Mouse (Mus musculus): ENCODE measurements around the gene Zzz3. TPM values are rescaled to one million over a fixed set of nuclear protein-coding genes. Genes with fewer than 3 reads are reported as not detected.

Zzz3 gene
- polyA plus RNA-seq, 1 experiment, result 13.3 TPM

DNA sequence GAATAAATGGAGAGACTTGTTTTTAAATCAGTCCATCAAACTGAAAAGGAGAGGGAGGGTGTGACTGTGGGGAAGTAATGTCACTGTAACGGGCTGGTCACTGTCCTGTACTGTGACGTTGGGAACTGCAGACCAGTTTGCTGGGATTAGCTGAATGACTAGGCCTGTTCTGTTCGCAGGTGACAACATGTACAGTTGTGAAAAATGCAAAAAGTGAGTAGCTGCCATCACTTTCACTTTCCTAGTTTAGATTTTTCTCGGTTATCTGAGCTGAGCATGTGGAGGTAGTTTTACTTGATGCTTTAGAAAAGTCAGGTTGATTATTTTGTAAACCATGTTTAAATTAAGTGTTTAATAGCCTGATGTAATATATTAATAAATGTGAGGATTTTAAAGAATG, 19.2 kb upstream of the Zzz3 start:
- 77% methylated on average over 4 of the region's 4 CpGs for WGBS
- Histone ChIP-seq H3K4me1 (ENCODE audit: control insufficient read depth, insufficient read depth, insufficient read length, low read length) (no peaks in the 10 kb centered on the region), H3K36me3 (ENCODE audit: control insufficient read depth, insufficient read depth, low read length) (peaks cover 57% of the 10 kb centered on the region), H3K4me3 (ENCODE audit: low read depth, low read length) (no peak overlapping the region), H3K27ac (ENCODE audit: insufficient read depth, low read depth, low read length) (no peak overlapping the region), H3K27me3 (ENCODE audit: control insufficient read depth, insufficient read depth, low read length) (no peaks in the 10 kb centered on the region)
- TF ChIP-seq CTCF (IDR thresholded peaks at IDR 0.05; ENCODE audit: extremely low read depth, insufficient read length, insufficient replicate concordance, low read depth, low read length) (no peak), POLR2A (IDR thresholded peaks at IDR 0.05; ENCODE audit: low read depth, low read length) (no peak)

DNA sequence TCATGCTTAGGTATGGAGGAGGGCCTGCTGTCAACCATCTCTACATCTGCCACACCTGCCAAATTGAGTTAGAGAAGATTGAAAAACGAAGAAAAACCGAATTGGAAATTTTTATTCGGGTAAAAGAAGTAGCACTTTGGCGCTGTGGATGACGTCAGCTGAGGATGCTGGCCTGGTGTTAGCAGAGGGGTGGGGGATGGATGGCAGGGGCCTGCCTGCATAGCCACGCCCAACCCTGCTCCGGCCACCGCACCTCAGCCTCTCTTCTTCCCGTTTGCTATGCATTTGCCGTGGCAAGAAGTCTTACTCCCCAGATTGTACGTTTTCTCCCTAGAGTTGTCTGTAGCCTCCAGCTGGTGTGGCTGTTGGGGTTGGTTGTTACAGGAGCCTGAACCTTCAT, 11.2 kb upstream of the Zzz3 start:
- WGBS, result 80% methylated on average over 11 of the region's 11 CpGs
- peaks cover 52% of the 10 kb centered on the region for H3K36me3 ChIP-seq (ENCODE audit: control insufficient read depth, insufficient read depth, low read length)

DNA sequence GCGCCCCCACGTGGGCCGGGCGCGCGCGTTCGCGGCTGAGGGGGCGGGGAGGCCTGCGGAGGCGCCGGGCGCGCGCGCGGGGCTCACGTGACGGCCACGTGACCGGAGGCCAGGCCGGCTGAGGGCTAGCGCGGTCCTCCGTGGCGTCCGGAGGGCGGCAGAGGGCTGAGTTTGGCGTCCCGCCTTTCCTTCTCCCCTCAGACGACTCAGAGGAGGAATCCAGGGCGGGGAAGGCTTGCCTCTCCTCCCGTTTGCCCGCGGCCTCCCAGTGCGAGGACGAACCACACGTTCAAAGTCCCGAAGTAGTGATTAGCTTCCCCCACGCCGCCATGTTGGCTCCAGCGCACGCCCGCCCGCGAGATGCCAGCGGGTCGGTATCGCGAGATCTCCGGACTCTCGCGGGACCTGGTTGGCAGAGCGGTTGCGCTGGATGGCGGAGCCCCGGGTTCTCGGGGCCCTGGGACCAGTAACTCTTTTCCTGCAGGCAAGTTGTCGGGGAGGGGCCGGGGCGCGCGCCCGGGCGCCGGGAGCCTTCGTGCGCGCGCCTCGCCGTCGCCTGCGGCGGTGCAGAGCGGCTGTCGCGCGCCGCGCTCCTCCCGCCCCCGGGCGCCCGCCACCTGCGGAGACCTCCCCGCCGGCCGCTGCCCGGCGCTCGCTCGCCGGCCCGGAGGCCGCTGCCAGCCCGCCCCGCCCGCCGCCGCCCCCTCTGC, 1.2 kb downstream of the Zzz3 start:
- H3K4me1 ChIP-seq (ENCODE audit: control insufficient read depth, insufficient read depth, insufficient read length, low read length), result peaks cover 5% of the 10 kb centered on the region; the same call in 1 of the 2 replicates
- WGBS, result 1% methylated on average over 101 of the region's 102 CpGs
- TF ChIP-seq POLR2A (IDR thresholded peaks at IDR 0.05; ENCODE audit: low read depth, low read length), result peak; percentile 74
- TF ChIP-seq CTCF (IDR thresholded peaks at IDR 0.05; ENCODE audit: extremely low read depth, insufficient read length, insufficient replicate concordance, low read depth, low read length), result no peak
- peak overlapping the region; percentile 97 for H3K27ac ChIP-seq (ENCODE audit: insufficient read depth, low read depth, low read length)
- H3K4me3 ChIP-seq (ENCODE audit: low read depth, low read length), result peak overlapping the region; percentile 74
- 0 out of 2 replicates have a peak, but pooled peaks cover 2% of the 10 kb centered on the region for H3K36me3 ChIP-seq (ENCODE audit: control insufficient read depth, insufficient read depth, low read length)
- H3K27me3 ChIP-seq (ENCODE audit: control insufficient read depth, insufficient read depth, low read length), result no peaks in the 10 kb centered on the region

More for the DNA sequence above, 11.2 kb upstream of the Zzz3 start:
- H3K27ac ChIP-seq (ENCODE audit: insufficient read depth, low read depth, low read length), result no peak overlapping the region
- H3K4me1 ChIP-seq (ENCODE audit: control insufficient read depth, insufficient read depth, insufficient read length, low read length), result no peaks in the 10 kb centered on the region
- no peak overlapping the region for H3K4me3 ChIP-seq (ENCODE audit: low read depth, low read length)
- no peak for TF ChIP-seq CTCF (IDR thresholded peaks at IDR 0.05; ENCODE audit: extremely low read depth, insufficient read length, insufficient replicate concordance, low read depth, low read length)
- no peak for TF ChIP-seq POLR2A (IDR thresholded peaks at IDR 0.05; ENCODE audit: low read depth, low read length)
- no peaks in the 10 kb centered on the region for H3K27me3 ChIP-seq (ENCODE audit: control insufficient read depth, insufficient read depth, low read length)

DNA sequence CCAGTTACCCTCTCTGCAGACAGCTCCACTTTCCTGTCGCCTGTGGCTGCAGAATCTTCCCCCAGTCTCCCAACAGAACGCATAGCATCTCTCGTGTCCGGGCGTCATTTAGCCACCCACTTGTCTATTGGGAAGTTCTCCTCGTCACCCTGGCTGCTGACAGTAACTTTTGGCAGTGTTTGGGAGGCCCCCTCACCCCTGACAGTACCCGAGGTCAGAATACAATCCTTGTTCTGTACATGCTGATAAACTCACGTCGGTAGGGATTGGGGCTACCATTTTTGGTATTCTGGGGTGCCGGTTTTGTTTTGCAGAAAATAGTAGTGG, 1.7 kb downstream of the Zzz3 start:
- Histone ChIP-seq H3K4me3 (ENCODE audit: low read depth, low read length) (peak overlapping the region; percentile 74), H3K27ac (ENCODE audit: insufficient read depth, low read depth, low read length) (peak overlapping the region; percentile 67), H3K27me3 (ENCODE audit: control insufficient read depth, insufficient read depth, low read length) (no peaks in the 10 kb centered on the region), H3K4me1 (ENCODE audit: control insufficient read depth, insufficient read depth, insufficient read length, low read length) (peaks cover 5% of the 10 kb centered on the region; the same call in 1 of the 2 replicates), H3K36me3 (ENCODE audit: control insufficient read depth, insufficient read depth, low read length) (0 out of 2 replicates have a peak, but pooled peaks cover 1% of the 10 kb centered on the region)
- TF ChIP-seq POLR2A (IDR thresholded peaks at IDR 0.05; ENCODE audit: low read depth, low read length) (no peak), CTCF (IDR thresholded peaks at IDR 0.05; ENCODE audit: extremely low read depth, insufficient read length, insufficient replicate concordance, low read depth, low read length) (no peak)
- 2% methylated on average over 10 of the region's 10 CpGs for WGBS

DNA sequence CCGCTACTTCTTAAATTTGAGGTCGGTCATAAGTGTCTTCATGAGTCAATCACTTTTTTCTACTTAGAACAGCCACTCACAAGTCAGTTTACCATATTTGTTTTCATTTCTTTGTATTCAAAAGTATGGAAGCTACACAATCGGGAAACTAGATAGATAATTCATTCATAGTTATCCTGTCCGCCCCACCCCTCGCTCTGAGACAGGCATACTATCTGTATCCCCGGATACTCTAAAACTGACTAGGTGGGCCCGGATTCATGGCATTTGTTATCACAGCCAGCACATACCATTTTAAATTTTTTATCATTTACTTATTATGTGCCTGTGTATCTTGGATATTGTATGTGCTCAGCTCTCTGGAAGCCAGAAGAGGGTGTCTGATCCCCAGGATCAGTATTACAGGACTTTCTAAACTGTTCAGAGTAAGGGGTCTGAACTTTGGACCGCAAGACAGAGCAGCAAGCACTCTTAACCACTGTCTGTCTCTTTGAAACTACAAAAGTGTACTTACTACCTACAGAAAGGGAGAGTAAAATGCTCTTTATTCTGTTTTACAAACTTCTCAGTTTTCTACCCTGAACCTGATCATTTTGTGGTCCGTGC, 2.2 kb downstream of the Zzz3 start:
- TF ChIP-seq CTCF (IDR thresholded peaks at IDR 0.05; ENCODE audit: extremely low read depth, insufficient read length, insufficient replicate concordance, low read depth, low read length) (no peak), POLR2A (IDR thresholded peaks at IDR 0.05; ENCODE audit: low read depth, low read length) (no peak)
- H3K27me3 ChIP-seq (ENCODE audit: control insufficient read depth, insufficient read depth, low read length), result no peaks in the 10 kb centered on the region
- H3K36me3 ChIP-seq (ENCODE audit: control insufficient read depth, insufficient read depth, low read length), result 0 out of 2 replicates have a peak, but pooled peaks cover 1% of the 10 kb centered on the region
- peak overlapping the region; percentile 67; the same call in 1 of the 2 replicates for H3K27ac ChIP-seq (ENCODE audit: insufficient read depth, low read depth, low read length)
- H3K4me3 ChIP-seq (ENCODE audit: low read depth, low read length), result no peak overlapping the region; the same call in 1 of the 2 replicates
- H3K4me1 ChIP-seq (ENCODE audit: control insufficient read depth, insufficient read depth, insufficient read length, low read length), result peaks cover 5% of the 10 kb centered on the region; the same call in 1 of the 2 replicates
- 15% methylated on average over 9 of the region's 9 CpGs for WGBS

DNA sequence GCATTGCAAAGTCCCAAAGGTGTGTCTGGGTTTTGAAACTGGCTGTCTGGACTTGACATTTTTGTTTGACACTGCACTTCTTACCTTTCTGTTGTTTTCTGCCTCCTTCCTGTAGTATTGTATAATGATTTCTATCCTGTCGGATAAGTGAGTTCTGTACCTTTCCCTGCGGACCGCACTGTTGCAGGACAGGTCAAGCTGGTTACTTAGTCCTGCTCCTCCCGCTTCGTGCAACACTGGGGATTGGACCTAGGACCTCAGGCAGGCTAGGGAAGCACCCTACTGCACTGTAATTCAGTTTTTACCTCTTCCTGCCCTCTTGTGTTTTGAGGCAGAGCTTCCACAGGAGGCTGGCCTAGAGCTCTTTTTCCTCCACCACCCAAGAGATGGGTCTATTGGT, 5.2 kb downstream of the Zzz3 start:
- no peak for TF ChIP-seq POLR2A (IDR thresholded peaks at IDR 0.05; ENCODE audit: low read depth, low read length)
- no peak for TF ChIP-seq CTCF (IDR thresholded peaks at IDR 0.05; ENCODE audit: extremely low read depth, insufficient read length, insufficient replicate concordance, low read depth, low read length)
- no peaks in the 10 kb centered on the region for H3K36me3 ChIP-seq (ENCODE audit: control insufficient read depth, insufficient read depth, low read length)
- no peaks in the 10 kb centered on the region for H3K27me3 ChIP-seq (ENCODE audit: control insufficient read depth, insufficient read depth, low read length)
- no peak overlapping the region; the same call in 1 of the 2 replicates for H3K27ac ChIP-seq (ENCODE audit: insufficient read depth, low read depth, low read length)
- H3K4me1 ChIP-seq (ENCODE audit: control insufficient read depth, insufficient read depth, insufficient read length, low read length), result peaks cover 10% of the 10 kb centered on the region; the same call in 1 of the 2 replicates
- no peak overlapping the region for H3K4me3 ChIP-seq (ENCODE audit: low read depth, low read length)
- WGBS, result 39% methylated on average over 5 of the region's 5 CpGs

DNA sequence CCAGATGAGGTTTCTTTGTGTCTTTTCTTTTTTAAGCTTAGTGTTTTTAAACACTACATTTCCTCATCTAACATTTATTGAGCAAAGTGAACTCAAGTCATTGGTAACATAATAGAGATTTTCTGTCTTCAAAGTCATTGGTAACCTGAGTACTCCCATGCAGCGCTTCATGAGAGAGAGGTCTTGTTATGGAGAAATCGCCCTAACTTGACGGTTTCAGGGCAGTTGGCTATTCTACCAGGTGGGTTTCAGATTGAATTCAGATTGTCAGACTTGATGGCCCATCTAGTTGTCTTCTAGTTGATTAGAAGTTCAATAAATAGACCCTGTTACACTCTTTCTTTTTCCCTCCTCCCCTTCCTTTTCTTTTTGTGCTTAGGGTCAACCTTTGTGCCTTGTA, 5.6 kb downstream of the Zzz3 start:
- Histone ChIP-seq H3K4me3 (ENCODE audit: low read depth, low read length) (no peak overlapping the region), H3K4me1 (ENCODE audit: control insufficient read depth, insufficient read depth, insufficient read length, low read length) (peaks cover 10% of the 10 kb centered on the region; the same call in 1 of the 2 replicates), H3K27me3 (ENCODE audit: control insufficient read depth, insufficient read depth, low read length) (no peaks in the 10 kb centered on the region), H3K36me3 (ENCODE audit: control insufficient read depth, insufficient read depth, low read length) (no peaks in the 10 kb centered on the region), H3K27ac (ENCODE audit: insufficient read depth, low read depth, low read length) (no peak overlapping the region)
- TF ChIP-seq CTCF (IDR thresholded peaks at IDR 0.05; ENCODE audit: extremely low read depth, insufficient read length, insufficient replicate concordance, low read depth, low read length) (no peak), POLR2A (IDR thresholded peaks at IDR 0.05; ENCODE audit: low read depth, low read length) (no peak)
- WGBS, result 85% methylated on average over 3 of the region's 3 CpGs
